9 mouse cellular contexts compared by ENCODE assay signal in genomic region chr15:98808651-98809134, GRCm38 (mm10). TPM values are rescaled to one million over a fixed set of nuclear protein-coding genes. Genes with fewer than 3 reads are reported as not detected.
DNase-seq lines count a peak whose midpoint lies in the region; ATAC-seq and TF ChIP-seq lines count a peak whose summit lies in the region.
"Had no signal": no experiment of that assay in that cellular context is flagged by ENCODE, and none has a peak within 500 bp of the region (broad histone marks: within the 10 kb centered on the region; RNA-seq: fewer than 3 reads in every experiment).

No protein-coding gene starts in this region.

- 10% methylated on average over 6 of the region's 6 CpGs for WGBS in kidney, embryonic 15.5 days
- 28% methylated on average over 6 of the region's 6 CpGs for WGBS in kidney, adult 2 months
- WGBS in forebrain, embryonic 11.5 days, result 6% methylated on average over 6 of the region's 6 CpGs
- WGBS in neural tube, embryonic 14.5 days, result 5% methylated on average over 6 of the region's 6 CpGs

- DNase-seq in kidney, adult 2 months, result no peak
- DNase-seq in forebrain, embryonic 11.5 days (ENCODE audit: low spot score), result peak; percentile 57
- peak; percentile 76 for DNase-seq in layer of hippocampus, adult 9-10 months (ENCODE audit: low spot score)
- no peak for DNase-seq in cerebellum, postnatal 4 days (ENCODE audit: low spot score in 2 of 2)
- DNase-seq in gastrocnemius, postnatal 10 days, result no peak

- no peak for ATAC-seq in kidney, embryonic 15.5 days (replicated peaks; ENCODE audit: low FRiP score)
- ATAC-seq in forebrain, embryonic 11.5 days (replicated peaks; ENCODE audit: low FRiP score), result no peak
- 0 out of 2 replicates have a peak, but pooled peaks have one; percentile 23 for ATAC-seq in neural tube, embryonic 14.5 days (ENCODE audit: low read depth)
- ATAC-seq in megakaryocyte-erythroid progenitor cell, adult 5-6 weeks (replicated peaks; ENCODE audit: low FRiP score, low TSS enrichment, poor library complexity, severe bottlenecking), result no peak

- H3K27ac ChIP-seq in kidney, embryonic 15.5 days, result no peak overlapping the region
- no peak overlapping the region for H3K27ac ChIP-seq in kidney, adult 2 months (ENCODE audit: insufficient read depth, low read depth, low read length)
- H3K27ac ChIP-seq in forebrain, embryonic 11.5 days (ENCODE audit: low read depth, low read length), result no peak overlapping the region
- H3K27ac ChIP-seq in neural tube, embryonic 14.5 days (ENCODE audit: low read depth, low read length), result no peak overlapping the region

- peaks cover 25% of the 10 kb centered on the region for H3K36me3 ChIP-seq in kidney, embryonic 15.5 days
- H3K36me3 ChIP-seq in kidney, adult 2 months (ENCODE audit: control insufficient read depth, insufficient read depth, low read length), result peaks cover 6% of the 10 kb centered on the region
- H3K36me3 ChIP-seq in forebrain, embryonic 11.5 days (ENCODE audit: control insufficient read depth, insufficient read depth, low read length), result no peaks in the 10 kb centered on the region; the same call in 1 of the 2 replicates
- H3K36me3 ChIP-seq in neural tube, embryonic 14.5 days (ENCODE audit: control insufficient read depth, insufficient read depth, low read length), result no peaks in the 10 kb centered on the region

- H3K9me3 ChIP-seq in kidney, embryonic 15.5 days (replicated peaks), result no peaks in the 10 kb centered on the region
- no peaks in the 10 kb centered on the region for H3K9me3 ChIP-seq in forebrain, embryonic 11.5 days (ENCODE audit: control insufficient read depth, low read length)
- H3K9me3 ChIP-seq in neural tube, embryonic 14.5 days (ENCODE audit: control insufficient read depth, low read length), result no peaks in the 10 kb centered on the region

- peak overlapping the region; percentile 46 for H3K4me3 ChIP-seq in kidney, embryonic 15.5 days (replicated peaks)
- H3K4me3 ChIP-seq in kidney, adult 2 months (ENCODE audit: insufficient read depth, low read depth, low read length), result no peak overlapping the region
- H3K4me3 ChIP-seq in forebrain, embryonic 11.5 days (ENCODE audit: low read depth, low read length), result no peak overlapping the region
- peak overlapping the region; percentile 46; the same call in 1 of the 2 replicates for H3K4me3 ChIP-seq in neural tube, embryonic 14.5 days (ENCODE audit: low read depth, low read length)

- TF ChIP-seq POLR2A in kidney, adult 2 months (IDR thresholded peaks at IDR 0.05; ENCODE audit: low read depth, low read length), result no peak

- no peak overlapping the region for H3K9ac ChIP-seq in kidney, embryonic 15.5 days
- H3K9ac ChIP-seq in forebrain, embryonic 11.5 days (ENCODE audit: low read length), result no peak overlapping the region
- H3K9ac ChIP-seq in neural tube, embryonic 14.5 days (replicated peaks; ENCODE audit: low read depth, low read length), result 0 out of 2 replicates have a peak overlapping the region, but pooled peaks have one; percentile 37

- H3K4me2 ChIP-seq in kidney, embryonic 15.5 days, result peak overlapping the region; percentile 92
- no peak overlapping the region for H3K4me2 ChIP-seq in forebrain, embryonic 11.5 days (ENCODE audit: low read depth, low read length, severe bottlenecking)
- H3K4me2 ChIP-seq in neural tube, embryonic 14.5 days (ENCODE audit: low read depth, low read length), result peak overlapping the region; percentile 71

- TF ChIP-seq CTCF in kidney, adult 2 months (conservative IDR thresholded peaks at IDR 0.05; ENCODE audit: insufficient read depth, insufficient read length, low read depth, low read length), result no peak

- peaks cover 53% of the 10 kb centered on the region for H3K4me1 ChIP-seq in kidney, embryonic 15.5 days
- H3K4me1 ChIP-seq in kidney, adult 2 months (ENCODE audit: control insufficient read depth, insufficient read depth, low read length), result peaks cover 4% of the 10 kb centered on the region; the same call in 1 of the 2 replicates
- H3K4me1 ChIP-seq in forebrain, embryonic 11.5 days (replicated peaks; ENCODE audit: control insufficient read depth, insufficient read depth, low read length), result peaks cover 14% of the 10 kb centered on the region
- peaks cover 27% of the 10 kb centered on the region for H3K4me1 ChIP-seq in neural tube, embryonic 14.5 days (ENCODE audit: control insufficient read depth, insufficient read depth, low read length)

- peaks cover 71% of the 10 kb centered on the region for H3K27me3 ChIP-seq in kidney, embryonic 15.5 days
- peaks cover 3% of the 10 kb centered on the region; the same call in 1 of the 2 replicates for H3K27me3 ChIP-seq in kidney, adult 2 months (replicated peaks; ENCODE audit: control insufficient read depth, insufficient read depth, low read length)
- peaks cover 64% of the 10 kb centered on the region for H3K27me3 ChIP-seq in forebrain, embryonic 11.5 days (ENCODE audit: control insufficient read depth, insufficient read depth, low read length)
- H3K27me3 ChIP-seq in neural tube, embryonic 14.5 days (ENCODE audit: control insufficient read depth, insufficient read depth, low read length), result peaks cover 48% of the 10 kb centered on the region

RNA-seq across cellular contexts. Expression of gene Ddn, which starts 0.6 kb away (rescaled TPM):
- 2.9 and 3.2 TPM in 2 replicates for polyA plus RNA-seq in kidney, embryonic 15.5 days (2015; fragmentation: Nextera tagmentation; extraction: Ambion mirVana)
- 12.1 and 12.3 TPM in 2 replicates for polyA plus RNA-seq in kidney, adult 2 months (2012; rRNA removed)
- polyA plus RNA-seq in forebrain, embryonic 11.5 days (2014; fragmentation: Nextera tagmentation; extraction: Ambion mirVana), result not detected in 2 replicates
- polyA plus RNA-seq in neural tube, embryonic 14.5 days (2014; fragmentation: Nextera tagmentation; extraction: Ambion mirVana), result 0.44 and 0.54 TPM in 2 replicates
- total RNA-seq in gastrocnemius, postnatal 10 days (2021), result 1 to 10 TPM; 2.2 to 2.7 TPM
- not detected in 2 replicates for total RNA-seq in megakaryocyte-erythroid progenitor cell, adult 5-6 weeks (2014; fragmentation: Nextera tagmentation)
- 0.08 TPM in 1 of 2 replicates, not detected in the other for total RNA-seq in megakaryocyte-erythroid progenitor cell, adult 5-6 weeks (2017)

RNA-seq across cellular contexts. Expression of gene Wnt1, which starts 19.0 kb away (rescaled TPM):
- polyA plus RNA-seq in kidney, embryonic 15.5 days (2015; fragmentation: Nextera tagmentation; extraction: Ambion mirVana), result 0.06 TPM in 1 of 2 replicates, not detected in the other
- 0.04 TPM in 1 of 2 replicates, not detected in the other for polyA plus RNA-seq in kidney, adult 2 months (2012; rRNA removed)
- polyA plus RNA-seq in forebrain, embryonic 11.5 days (2014; fragmentation: Nextera tagmentation; extraction: Ambion mirVana), result 0.47 and 0.68 TPM in 2 replicates
- 1.9 and 3.9 TPM in 2 replicates for polyA plus RNA-seq in neural tube, embryonic 14.5 days (2014; fragmentation: Nextera tagmentation; extraction: Ambion mirVana)
- not detected for total RNA-seq in gastrocnemius, postnatal 10 days (2021)
- not detected in 2 replicates for total RNA-seq in megakaryocyte-erythroid progenitor cell, adult 5-6 weeks (2014; fragmentation: Nextera tagmentation)
- total RNA-seq in megakaryocyte-erythroid progenitor cell, adult 5-6 weeks (2017), result not detected in 2 replicates
- total RNA-seq: ES-E14 had no signal

RNA-seq across cellular contexts. Expression of gene Prkag1, which starts 22.6 kb away (rescaled TPM):
- 98.5 and 100 TPM in 2 replicates for polyA plus RNA-seq in kidney, embryonic 15.5 days (2015; fragmentation: Nextera tagmentation; extraction: Ambion mirVana)
- polyA plus RNA-seq in kidney, adult 2 months (2012; rRNA removed), result 68.9 and 72.7 TPM in 2 replicates
- polyA plus RNA-seq in forebrain, embryonic 11.5 days (2014; fragmentation: Nextera tagmentation; extraction: Ambion mirVana), result 89.4 and 92.5 TPM in 2 replicates
- 57.7 and 61.6 TPM in 2 replicates for polyA plus RNA-seq in neural tube, embryonic 14.5 days (2014; fragmentation: Nextera tagmentation; extraction: Ambion mirVana)
- total RNA-seq in gastrocnemius, postnatal 10 days (2021), result 10 to 100 TPM; 35.8 to 36.6 TPM
- 61.3 and 121 TPM in 2 replicates for total RNA-seq in megakaryocyte-erythroid progenitor cell, adult 5-6 weeks (2014; fragmentation: Nextera tagmentation)
- 120 and 143 TPM in 2 replicates for total RNA-seq in megakaryocyte-erythroid progenitor cell, adult 5-6 weeks (2017)

RNA-seq across cellular contexts. Expression of gene Wnt10b, which starts 30.7 kb away (rescaled TPM):
- polyA plus RNA-seq in kidney, embryonic 15.5 days (2015; fragmentation: Nextera tagmentation; extraction: Ambion mirVana), result 0.12 and 0.31 TPM in 2 replicates
- polyA plus RNA-seq in kidney, adult 2 months (2012; rRNA removed), result 0.22 and 0.25 TPM in 2 replicates
- 0.41 and 0.43 TPM in 2 replicates for polyA plus RNA-seq in forebrain, embryonic 11.5 days (2014; fragmentation: Nextera tagmentation; extraction: Ambion mirVana)
- polyA plus RNA-seq in neural tube, embryonic 14.5 days (2014; fragmentation: Nextera tagmentation; extraction: Ambion mirVana), result 0.19 TPM in 1 of 2 replicates, not detected in the other
- total RNA-seq in gastrocnemius, postnatal 10 days (2021), result 1 to 10 TPM; 1.3 to 1.5 TPM
- total RNA-seq in megakaryocyte-erythroid progenitor cell, adult 5-6 weeks (2014; fragmentation: Nextera tagmentation), result not detected in 2 replicates
- total RNA-seq in megakaryocyte-erythroid progenitor cell, adult 5-6 weeks (2017), result not detected in 2 replicates

RNA-seq across cellular contexts. Expression of gene Arf3, which starts 45.7 kb away (rescaled TPM):
- 51.9 and 55.6 TPM in 2 replicates for polyA plus RNA-seq in kidney, embryonic 15.5 days (2015; fragmentation: Nextera tagmentation; extraction: Ambion mirVana)
- 114 and 143 TPM in 2 replicates for polyA plus RNA-seq in kidney, adult 2 months (2012; rRNA removed)
- 38.1 and 41.4 TPM in 2 replicates for polyA plus RNA-seq in forebrain, embryonic 11.5 days (2014; fragmentation: Nextera tagmentation; extraction: Ambion mirVana)
- polyA plus RNA-seq in neural tube, embryonic 14.5 days (2014; fragmentation: Nextera tagmentation; extraction: Ambion mirVana), result 66.3 and 77.2 TPM in 2 replicates
- total RNA-seq in gastrocnemius, postnatal 10 days (2021), result 10 to 100 TPM; 21.2 to 24.2 TPM
- total RNA-seq in megakaryocyte-erythroid progenitor cell, adult 5-6 weeks (2014; fragmentation: Nextera tagmentation), result 22.5 and 23.2 TPM in 2 replicates
- total RNA-seq in megakaryocyte-erythroid progenitor cell, adult 5-6 weeks (2017), result 16.9 and 22.1 TPM in 2 replicates

Comparison
In these comparisons a context has a peak if more than half of its experiments do, and no peak if none do; other contexts are left out.
1. H3K4me3 ChIP-seq: peak in kidney, embryonic 15.5 days (single experiment) and neural tube, embryonic 14.5 days (single experiment); none in kidney, adult 2 months (single experiment) and forebrain, embryonic 11.5 days (single experiment).
2. DNase-seq: peak in forebrain, embryonic 11.5 days (single experiment) and layer of hippocampus, adult 9-10 months (single experiment); none in kidney, adult 2 months (single experiment), cerebellum, postnatal 4 days (0 of 2) and gastrocnemius, postnatal 10 days (single experiment).